Mouse (Mus musculus) spleen, postnatal 10 days (tissue): ENCODE measurements at regions not wholly inside any gene's neighbourhood (a gene's known extent, or its start where the extent isn't known, plus 50 kb on each side); places are given as distances from the start of the nearest gene placed in this dataset.

Experiments
- DNase-seq, 2 experiments: peaks; one replicate each; pipeline ENCODE4 v3.0.0; 2021 to 2022; ENCODE audit warnings: low spot score in 2 of 2

GRCm38 (mm10) chr5:101146345-101146744 is 300.8 kb downstream of the Gpat3 start:
- DNase-seq, result no peak

GRCm38 (mm10) chr5:101124941-101125453 is 279.5 kb downstream of the Gpat3 start:
- DNase-seq, result no peak

- no peak for DNase-seq
These were observed 277.4 kb downstream of the Gpat3 start for GRCm38 (mm10) chr5:101122914-101123313.

- DNase-seq, result no peak
These were observed 275.1 kb downstream of the Gpat3 start for GRCm38 (mm10) chr5:101120509-101121201.

- no peak for DNase-seq
These were observed 266.7 kb downstream of the Gpat3 start for GRCm38 (mm10) chr5:101112151-101112769.

- DNase-seq, result no peak
These were observed 266.1 kb downstream of the Gpat3 start for GRCm38 (mm10) chr5:101111619-101112018.

- no peak for DNase-seq
These were observed 255.6 kb downstream of the Gpat3 start for GRCm38 (mm10) chr5:101100975-101101699.

- DNase-seq, result no peak
These were observed 245.6 kb downstream of the Gpat3 start for GRCm38 (mm10) chr5:101091027-101091598.

- DNase-seq, result no peak
These were observed 245.0 kb downstream of the Gpat3 start for GRCm38 (mm10) chr5:101090415-101091026.

GRCm38 (mm10) chr5:101085199-101085598 is 239.7 kb downstream of the Gpat3 start:
- DNase-seq, result no peak

- no peak for DNase-seq
These were observed 237.1 kb downstream of the Gpat3 start for GRCm38 (mm10) chr5:101082611-101083010.

- DNase-seq, result no peak
These were observed 218.8 kb downstream of the Gpat3 start for GRCm38 (mm10) chr5:101064308-101064707.

- DNase-seq, result no peak
These were observed 217.7 kb downstream of the Gpat3 start for GRCm38 (mm10) chr5:101063254-101063653.

- no peak for DNase-seq
These were observed 206.1 kb downstream of the Gpat3 start for GRCm38 (mm10) chr5:101051591-101051990.

GRCm38 (mm10) chr5:101040488-101040887 is 195.0 kb downstream of the Gpat3 start:
- no peak for DNase-seq

- no peak for DNase-seq
These were observed 187.5 kb downstream of the Gpat3 start for GRCm38 (mm10) chr5:101032968-101033367.

GRCm38 (mm10) chr5:101032147-101032900 is 186.8 kb downstream of the Gpat3 start:
- no peak for DNase-seq

GRCm38 (mm10) chr5:101024796-101025195 is 179.3 kb downstream of the Gpat3 start:
- no peak for DNase-seq

GRCm38 (mm10) chr5:101023784-101024183 is 178.3 kb downstream of the Gpat3 start:
- no peak for DNase-seq

- peak; percentile 6 to 63 for DNase-seq
These were observed 175.3 kb downstream of the Gpat3 start for GRCm38 (mm10) chr5:101020784-101021183.

GRCm38 (mm10) chr5:101013844-101014243 is 168.3 kb downstream of the Gpat3 start:
- DNase-seq, result no peak
